Mouse (Mus musculus) pancreas, adult 10 weeks (tissue): ENCODE results near the gene Gm8271. TPM values are rescaled to one million over a fixed set of nuclear protein-coding genes. Genes with fewer than 3 reads are reported as not detected.

Experiments used
- polyA plus RNA-seq: library from polyadenylated mRNA; stranded (reverse); fragments of 350-450 nt; fragmentation: Illumina TruSeq; extraction: RNeasy Lipid Tissue Mini Kit (QIAGEN cat#74804); gene quantifications from one replicate; pipeline ENCODE4 v1.2.3, GENCODE M21; 2015; ENCODE audit warnings: low read depth, low replicate concordance; ENCODE audit not compliant: insufficient read depth

Gene Gm8271
- polyA plus RNA-seq = not detected

DNA sequence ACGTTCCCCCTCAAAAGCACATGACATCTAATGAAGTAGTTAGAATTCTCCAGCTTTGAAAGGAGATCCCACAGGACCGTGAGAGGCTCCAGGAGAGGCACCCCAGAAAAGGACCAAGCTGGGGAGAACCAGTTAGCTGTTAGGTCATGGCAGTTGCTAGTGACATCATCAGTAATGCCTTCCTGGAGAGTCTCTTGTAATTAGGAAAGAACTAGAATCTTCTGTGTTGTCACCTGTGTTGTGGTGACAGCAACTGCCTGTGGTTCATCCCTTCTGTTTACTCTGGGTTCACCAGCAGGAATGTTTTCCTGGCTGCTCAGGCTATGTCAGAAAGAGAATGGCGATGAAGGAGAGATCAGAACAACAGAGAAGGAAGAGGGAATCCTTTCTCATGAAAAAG lies at the start of gene Gm8271:
Gene Gm8271, plus strand, starts transcription at position 301 of the 400 bp plus-strand sequence.

DNA sequence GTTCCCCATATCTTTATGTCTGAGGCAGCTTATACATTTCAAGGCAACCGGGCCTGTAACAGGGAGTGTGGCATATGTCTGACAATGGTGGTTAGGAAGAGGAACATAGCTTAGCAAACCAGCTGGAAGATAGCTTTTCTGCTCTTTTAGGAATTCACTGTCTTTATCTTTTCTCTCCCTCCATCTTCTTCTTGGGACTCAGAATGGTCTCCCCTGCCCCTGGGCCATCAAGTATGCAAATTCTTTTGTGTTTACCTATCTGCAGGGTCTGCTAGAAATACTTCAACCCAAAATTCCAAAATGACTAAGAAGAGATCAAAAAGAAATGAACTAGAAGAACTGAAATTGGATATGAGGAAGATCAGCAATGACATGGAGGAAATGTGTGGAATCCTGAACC lies 21.4 kb upstream of the Gm8271 start, which contains the start of gene Gm3317:
Gene Gm3317, plus strand, starts transcription at position 301 of the 400 bp plus-strand sequence.

Other genes starting within 250 kb of the Gm8271 start
- not detected for gene Gm8297, start 201.9 kb upstream of the Gm8271 start, polyA plus RNA-seq
- gene Gm3298, start 169.9 kb upstream of the Gm8271 start, polyA plus RNA-seq = not detected
- not detected for gene 4930555G01Rik, start 135.2 kb upstream of the Gm8271 start, polyA plus RNA-seq
- not detected for gene Gm8281, start 114.8 kb upstream of the Gm8271 start, polyA plus RNA-seq
- not detected for gene Gm8279, start 54.3 kb upstream of the Gm8271 start, polyA plus RNA-seq
- not detected for gene Gm3317, start 21.3 kb upstream of the Gm8271 start, polyA plus RNA-seq
- gene Gm3526, start 74.8 kb downstream of the Gm8271 start, polyA plus RNA-seq = not detected
- gene Gm3542, start 149.1 kb downstream of the Gm8271 start, polyA plus RNA-seq = not detected
- gene Gm3500, start 203.3 kb downstream of the Gm8271 start, polyA plus RNA-seq = not detected